ENCODE assay signal across 8 mouse cellular contexts in the genomic region with DNA sequence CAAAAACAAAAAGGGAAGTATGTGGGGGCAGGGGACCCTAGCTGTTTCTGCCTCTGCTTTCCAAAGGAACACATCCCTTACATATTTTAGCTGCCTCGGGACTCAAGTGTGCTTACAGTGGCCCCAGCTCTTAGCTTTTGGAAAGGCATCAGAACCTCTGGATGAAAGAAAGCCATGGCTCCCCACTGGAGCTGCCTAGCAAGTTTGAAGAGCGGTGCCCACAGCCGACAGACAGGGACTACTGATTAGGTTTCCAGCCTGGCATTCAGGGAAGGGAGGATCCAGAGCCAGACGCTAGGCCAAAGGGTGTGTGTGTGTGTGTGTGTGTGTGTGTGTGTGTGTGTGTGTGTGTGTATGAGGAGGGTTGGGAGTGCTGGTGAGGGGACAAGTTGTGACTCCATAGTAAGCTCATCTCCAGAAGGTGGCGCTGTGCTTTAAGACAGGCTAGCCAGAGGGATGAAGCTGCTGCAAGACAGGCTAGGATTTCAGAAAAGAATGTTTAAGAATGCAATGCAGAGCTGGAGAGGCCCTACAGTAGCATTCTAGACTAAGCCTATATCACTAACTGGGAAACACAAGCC.
A peak's percentile ranks its signal among the peaks of the same experiment; 100 is the strongest.
DNase-seq lines count a peak whose midpoint lies in the region; ATAC-seq lines count a peak whose summit lies in the region.

No protein-coding gene starts in this region.

- H3K9ac ChIP-seq in limb, embryonic 11.5 days (ENCODE audit: low read length), result no peak overlapping the region
- no peak overlapping the region for H3K9ac ChIP-seq in midbrain, embryonic 16.5 days (ENCODE audit: low read depth, low read length)
- H3K9ac ChIP-seq in stomach, embryonic 14.5 days (replicated peaks; ENCODE audit: low read depth, low read length), result no peak overlapping the region

- peaks cover 40% of the 10 kb centered on the region for H3K4me1 ChIP-seq in embryonic facial prominence, embryonic 10.5 days
- H3K4me1 ChIP-seq in limb, embryonic 11.5 days (ENCODE audit: control insufficient read depth, insufficient read depth, low read length), result no peaks in the 10 kb centered on the region
- H3K4me1 ChIP-seq in midbrain, embryonic 16.5 days (ENCODE audit: control insufficient read depth, insufficient read depth, low read length), result peaks cover 5% of the 10 kb centered on the region; the same call in 1 of the 2 replicates
- H3K4me1 ChIP-seq in stomach, embryonic 14.5 days (ENCODE audit: control insufficient read depth, insufficient read depth, low read length), result peaks cover 4% of the 10 kb centered on the region; the same call in 1 of the 2 replicates

- WGBS in embryonic facial prominence, embryonic 10.5 days, result 20% methylated on average over 5 of the region's 5 CpGs
- WGBS in limb, embryonic 11.5 days, result 28% methylated on average over 5 of the region's 5 CpGs
- 15% methylated on average over 5 of the region's 5 CpGs for WGBS in midbrain, embryonic 16.5 days
- WGBS in stomach, embryonic 14.5 days, result 28% methylated on average over 5 of the region's 5 CpGs

- no peaks in the 10 kb centered on the region for H3K36me3 ChIP-seq in embryonic facial prominence, embryonic 10.5 days (replicated peaks)
- no peaks in the 10 kb centered on the region for H3K36me3 ChIP-seq in limb, embryonic 11.5 days (ENCODE audit: control insufficient read depth, insufficient read depth, low read length)
- H3K36me3 ChIP-seq in midbrain, embryonic 16.5 days (ENCODE audit: control insufficient read depth, insufficient read depth, low read length), result no peaks in the 10 kb centered on the region
- no peaks in the 10 kb centered on the region for H3K36me3 ChIP-seq in stomach, embryonic 14.5 days (ENCODE audit: control insufficient read depth, insufficient read depth, low read length)

- peak; percentile 53 for DNase-seq in CD4-positive, CD25-positive, alpha-beta regulatory T cell, adult 2 months (ENCODE audit: low read depth, low spot score)
- DNase-seq in embryonic facial prominence, embryonic 10.5 days (ENCODE audit: low spot score), result peak; percentile 86
- DNase-seq in heart, adult 18-20 months, result peak; percentile 56 to 85
- peak; percentile 79 for DNase-seq in kidney, adult 9 months
- DNase-seq in limb, embryonic 11.5 days (ENCODE audit: low spot score), result peak; percentile 89

- H3K4me2 ChIP-seq in limb, embryonic 11.5 days (ENCODE audit: low read depth, severe bottlenecking), result no peak overlapping the region
- no peak overlapping the region for H3K4me2 ChIP-seq in midbrain, embryonic 16.5 days (ENCODE audit: low read length)
- H3K4me2 ChIP-seq in stomach, embryonic 14.5 days (replicated peaks; ENCODE audit: low read depth, low read length), result no peak overlapping the region

- H3K27ac ChIP-seq in embryonic facial prominence, embryonic 10.5 days (replicated peaks), result peak overlapping the region; percentile 74
- no peak overlapping the region for H3K27ac ChIP-seq in limb, embryonic 11.5 days (replicated peaks; ENCODE audit: low read depth, low read length)
- no peak overlapping the region for H3K27ac ChIP-seq in midbrain, embryonic 16.5 days (ENCODE audit: low read length)
- no peak overlapping the region for H3K27ac ChIP-seq in stomach, embryonic 14.5 days (ENCODE audit: low read length)

- 0 out of 2 replicates have a peak, but pooled peaks cover 10% of the 10 kb centered on the region for H3K27me3 ChIP-seq in embryonic facial prominence, embryonic 10.5 days (replicated peaks; ENCODE audit: low read depth, poor library complexity, severe bottlenecking)
- H3K27me3 ChIP-seq in limb, embryonic 11.5 days (ENCODE audit: control insufficient read depth, insufficient read depth, low read length), result no peaks in the 10 kb centered on the region
- no peaks in the 10 kb centered on the region for H3K27me3 ChIP-seq in midbrain, embryonic 16.5 days (ENCODE audit: control insufficient read depth, insufficient read depth, low read depth, low read length)
- no peaks in the 10 kb centered on the region for H3K27me3 ChIP-seq in stomach, embryonic 14.5 days (ENCODE audit: control insufficient read depth, insufficient read depth, low read length)

- no peak overlapping the region for H3K4me3 ChIP-seq in embryonic facial prominence, embryonic 10.5 days
- H3K4me3 ChIP-seq in limb, embryonic 11.5 days (ENCODE audit: low read depth, low read length), result no peak overlapping the region
- no peak overlapping the region for H3K4me3 ChIP-seq in midbrain, embryonic 16.5 days (ENCODE audit: low read depth, low read length)
- H3K4me3 ChIP-seq in stomach, embryonic 14.5 days (ENCODE audit: low read depth, low read length), result no peak overlapping the region

- ATAC-seq in CD4-positive, CD25-positive, alpha-beta regulatory T cell, adult 4 months, result no peak
- 0 out of 2 replicates have a peak, but pooled peaks have one; percentile 51 for ATAC-seq in limb, embryonic 11.5 days (ENCODE audit: insufficient number of reproducible peaks, low FRiP score, low TSS enrichment, low read depth)
- ATAC-seq in midbrain, embryonic 16.5 days, result peak; percentile 79
- ATAC-seq in stomach, embryonic 14.5 days (ENCODE audit: insufficient number of reproducible peaks, insufficient read depth, low FRiP score, low read depth), result peak; percentile 80

- H3K9me3 ChIP-seq in embryonic facial prominence, embryonic 10.5 days, result no peaks in the 10 kb centered on the region
- no peaks in the 10 kb centered on the region for H3K9me3 ChIP-seq in limb, embryonic 11.5 days (ENCODE audit: control insufficient read depth, low read length)
- no peaks in the 10 kb centered on the region for H3K9me3 ChIP-seq in midbrain, embryonic 16.5 days (replicated peaks; ENCODE audit: control insufficient read depth, low read length, poor library complexity, severe bottlenecking)
- no peaks in the 10 kb centered on the region for H3K9me3 ChIP-seq in stomach, embryonic 14.5 days (ENCODE audit: control insufficient read depth, low read depth, low read length)
